Mouse (Mus musculus) left cerebral cortex, postnatal 4 days (tissue): ENCODE results near the gene Lpxn. TPM values are rescaled to one million over a fixed set of nuclear protein-coding genes. Genes with fewer than 3 reads are reported as not detected.

Source experiments
- DNase-seq: peaks from one replicate; pipeline ENCODE4 v3.0.0-alpha.2; 2022
- intact Hi-C: fragments of 180-260 bp; cut with DNase I; formaldehyde crosslinking; loops from one replicate; pipeline ENCODE4 v1.15.1; 2025
- total RNA-seq, 2 experiments: library from RNA; stranded (reverse); gene quantifications; 2 replicates each; pipeline ENCODE4 v1.2.3; 2021

Gene Lpxn
- total RNA-seq, 2 experiments from 2014 or later = 0.40 to 0.82 TPM

GRCm38 (mm10) chr19:12801046-12801445 is 5.1 kb downstream of the Lpxn start:
- no peak for DNase-seq
- intact Hi-C loops = no loop called here

GRCm38 (mm10) chr19:12802830-12803229 is 6.8 kb downstream of the Lpxn start:
- no peak for DNase-seq
- intact Hi-C loops = no loop called here

GRCm38 (mm10) chr19:12804237-12804636 is 8.2 kb downstream of the Lpxn start:
- intact Hi-C loops = no loop called here
- DNase-seq = no peak

- intact Hi-C loops = no loop called here
- DNase-seq = no peak
Measured at GRCm38 (mm10) chr19:12805730-12806129, 9.7 kb downstream of the Lpxn start.

GRCm38 (mm10) chr19:12806214-12806613 is 10.2 kb downstream of the Lpxn start:
- intact Hi-C loops = no loop called here
- no peak for DNase-seq

GRCm38 (mm10) chr19:12812644-12813364 is 16.8 kb downstream of the Lpxn start:
- DNase-seq = no peak
- intact Hi-C loops = no loop called here

- DNase-seq = no peak
- intact Hi-C loops = no loop called here
Measured at GRCm38 (mm10) chr19:12813883-12814282, 17.9 kb downstream of the Lpxn start.

- DNase-seq = no peak
- intact Hi-C loops = no loop called here
Measured at GRCm38 (mm10) chr19:12818507-12818906, 22.5 kb downstream of the Lpxn start.

GRCm38 (mm10) chr19:12820383-12820782 is 24.4 kb downstream of the Lpxn start:
- intact Hi-C loops = no loop called here
- peak; percentile 10 for DNase-seq

- DNase-seq = no peak
- intact Hi-C loops = no loop called here
Measured at GRCm38 (mm10) chr19:12824549-12824948, 28.6 kb downstream of the Lpxn start.

GRCm38 (mm10) chr19:12830823-12831430 is 34.9 kb downstream of the Lpxn start:
- no peak for DNase-seq
- intact Hi-C loops = loop anchor here (1.0 kb wide), 1 partner anchor 15 kb away; the partner anchor contains the start of gene Gm5244

- DNase-seq = no peak
- intact Hi-C loops = loop anchor here (1.0 kb wide), 1 partner anchor 15 kb away; the partner anchor contains the start of gene Gm5244
Measured at GRCm38 (mm10) chr19:12831559-12831958, 35.6 kb downstream of the Lpxn start.

GRCm38 (mm10) chr19:12833625-12834024 is 37.6 kb downstream of the Lpxn start:
- intact Hi-C loops = no loop called here
- no peak for DNase-seq

GRCm38 (mm10) chr19:12838507-12838906 is 42.5 kb downstream of the Lpxn start:
- DNase-seq = no peak
- intact Hi-C loops = no loop called here

- no peak for DNase-seq
- intact Hi-C loops = loop anchor here (1.0 kb wide), 1 partner anchor 15 kb away; no protein-coding TSS in a partner anchor
Measured at GRCm38 (mm10) chr19:12846382-12846781, 50.4 kb downstream of the Lpxn start, which contains the start of gene Gm5244. TSS of gene Gm5244 (plus strand) at chr19:12846682.

- no peak for DNase-seq
- intact Hi-C loops = no loop called here
Measured at GRCm38 (mm10) chr19:12856983-12857382, 61.0 kb downstream of the Lpxn start, which contains the start of gene Olfr1444. TSS of gene Olfr1444 (plus strand) at chr19:12857283.

Other genes with a start within 250 kb of the Lpxn start
- under 1 TPM; 0.30 to 0.34 TPM for gene Gm4952, start 196.2 kb upstream of the Lpxn start, total RNA-seq
- gene Glyat, start 162.9 kb upstream of the Lpxn start, total RNA-seq = not detected
- gene Olfr1442, start 125.8 kb upstream of the Lpxn start, total RNA-seq = not detected
- gene Olfr1443, start 118.1 kb upstream of the Lpxn start, total RNA-seq = not detected
- not detected for gene Keg1, start 100.4 kb upstream of the Lpxn start, total RNA-seq
- gene Cntf, start 30.6 kb upstream of the Lpxn start, total RNA-seq = 1 to 10 TPM; 2.1 to 2.4 TPM
- gene Zfp91, start 67 bp upstream of the Lpxn start, total RNA-seq = 10 to 100 TPM; 60.3 to 62.7 TPM
- not detected for gene Gm5244, start 50.5 kb downstream of the Lpxn start, total RNA-seq
- not detected for gene Olfr1444, start 61.1 kb downstream of the Lpxn start, total RNA-seq
- not detected for gene Olfr1445, start 87.7 kb downstream of the Lpxn start, total RNA-seq
- not detected for gene Olfr1446, start 97.3 kb downstream of the Lpxn start, total RNA-seq
- gene Olfr1447, start 107.5 kb downstream of the Lpxn start, total RNA-seq = not detected
- gene Olfr1448, start 128.2 kb downstream of the Lpxn start, total RNA-seq = not detected
- not detected for gene Olfr1449, start 134.6 kb downstream of the Lpxn start, total RNA-seq
- not detected for gene Olfr1450, start 154.1 kb downstream of the Lpxn start, total RNA-seq
- gene Olfr1451, start 198.8 kb downstream of the Lpxn start, total RNA-seq = not detected
- not detected for gene Olfr1453, start 232.1 kb downstream of the Lpxn start, total RNA-seq